Mouse (Mus musculus) bone marrow, adult 2 months (tissue): Measurements from ENCODE around the gene Sesn2. TPM values are rescaled to one million over a fixed set of nuclear protein-coding genes. Genes with fewer than 3 reads are reported as not detected.

ENCODE experiments used
- H3K27ac ChIP-seq: fragments of 200-500 bp; 2 replicates; pipeline ENCODE4 v1.5.1; 2012; ENCODE audit warnings: low read depth, mild to moderate bottlenecking, control low read depth, inconsistent platforms, low read length; ENCODE audit not compliant: control insufficient read depth, poor library complexity, insufficient read depth
- H3K4me1 ChIP-seq: fragments of 200-500 bp; 2 replicates; pipeline ENCODE4 v1.6.1; 2011; ENCODE audit warnings: low read length; ENCODE audit not compliant: control insufficient read depth, insufficient read depth
- H3K4me3 ChIP-seq: fragments of 200-500 bp; replicated peaks from 2 replicates; pipeline ENCODE3; 2011; ENCODE audit warnings: mild to moderate bottlenecking, low read depth, low read length, control low read depth; ENCODE audit not compliant: control insufficient read depth
- CTCF ChIP-seq: fragments of 200-500 bp; IDR thresholded peaks from 2 replicates; pipeline ENCODE4 v1.5.1; 2011; ENCODE audit warnings: low read length, control low read depth; ENCODE audit not compliant: control insufficient read depth, insufficient read depth
- POLR2A ChIP-seq: fragments of 200-500 bp; IDR thresholded peaks from 2 replicates; pipeline ENCODE4 v1.6.1; 2011; ENCODE audit warnings: low read depth, mild to moderate bottlenecking, control low read depth, low read length, borderline replicate concordance; ENCODE audit not compliant: control insufficient read depth
- WGBS: fragments of 180-500 bp; shearing (Covaris S2); methylation state at CpG from one replicate; pipeline ENCODE4 v1.1.7; 2018; 5-methylcytosine and 5-hydroxymethylcytosine counted together
- polyA plus RNA-seq: library from polyadenylated mRNA; stranded (reverse); fragments of >200 nt; gene quantifications from 2 replicates; pipeline ENCODE4 v1.2.4, GENCODE M21; 2011; ENCODE audit warnings: low replicate concordance; ENCODE audit not compliant: missing spikeins, insufficient read depth, insufficient read length

The Sesn2 gene
- polyA plus RNA-seq, 1 experiment: 20.0 TPM

GRCm38 (mm10) chr4:132460225-132460624, 50.1 kb downstream of the Sesn2 start:
- TF ChIP-seq POLR2A (no peak), CTCF (no peak)
- WGBS: 81% methylated on average over 8 of the region's 8 CpGs
- Histone ChIP-seq H3K4me1 (no peaks in the 10 kb centered on the region), H3K27ac (no peak overlapping the region), H3K4me3 (no peak overlapping the region)

- Histone ChIP-seq H3K4me1 (no peaks in the 10 kb centered on the region), H3K4me3 (no peak overlapping the region), H3K27ac (no peak overlapping the region)
- WGBS: 93% methylated on average over 6 of the region's 6 CpGs
- TF ChIP-seq POLR2A: no peak
- no peak for TF ChIP-seq CTCF
Measured at GRCm38 (mm10) chr4:132455561-132455960, 54.7 kb downstream of the Sesn2 start.

DNA sequence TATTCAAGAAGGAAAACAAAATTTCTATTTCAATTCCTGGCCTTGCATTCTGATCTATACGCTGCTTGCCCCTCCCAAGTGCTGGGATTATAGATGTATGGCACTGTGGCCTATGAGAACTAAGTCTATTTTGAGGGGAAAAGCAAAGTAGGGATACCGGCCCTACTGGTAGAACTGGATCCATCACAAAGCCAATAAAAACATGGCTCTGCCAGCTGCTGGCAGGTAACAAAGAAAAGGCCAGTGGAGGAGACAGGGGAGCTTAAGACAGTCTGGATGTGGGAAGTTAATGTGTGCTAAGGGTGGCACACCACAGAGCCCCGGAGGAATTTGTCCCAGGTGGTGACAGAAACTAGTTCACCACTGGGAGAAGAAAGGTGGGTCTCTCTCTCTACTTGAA, 55.2 kb downstream of the Sesn2 start:
- H3K27ac ChIP-seq: no peak overlapping the region
- no peak for TF ChIP-seq CTCF
- no peak for TF ChIP-seq POLR2A

GRCm38 (mm10) chr4:132454216-132454615, 56.1 kb downstream of the Sesn2 start:
- WGBS: 82% methylated on average over 6 of the region's 6 CpGs
- no peak overlapping the region for H3K4me3 ChIP-seq

More for the DNA sequence above, 55.2 kb downstream of the Sesn2 start:
- no peak overlapping the region for H3K4me3 ChIP-seq
- WGBS: 87% methylated on average over 3 of the region's 3 CpGs
- no peaks in the 10 kb centered on the region for H3K4me1 ChIP-seq

GRCm38 (mm10) chr4:132449778-132450177, 60.5 kb downstream of the Sesn2 start:
- Histone ChIP-seq H3K4me1 (no peaks in the 10 kb centered on the region), H3K27ac (no peak overlapping the region), H3K4me3 (no peak overlapping the region)
- TF ChIP-seq CTCF (no peak), POLR2A (no peak)
- WGBS: 58% methylated on average over 3 of the region's 3 CpGs

More at GRCm38 (mm10) chr4:132454216-132454615, 56.1 kb downstream of the Sesn2 start:
- Histone ChIP-seq H3K27ac (no peak overlapping the region), H3K4me1 (no peaks in the 10 kb centered on the region)
- TF ChIP-seq POLR2A: no peak
- no peak for TF ChIP-seq CTCF

DNA sequence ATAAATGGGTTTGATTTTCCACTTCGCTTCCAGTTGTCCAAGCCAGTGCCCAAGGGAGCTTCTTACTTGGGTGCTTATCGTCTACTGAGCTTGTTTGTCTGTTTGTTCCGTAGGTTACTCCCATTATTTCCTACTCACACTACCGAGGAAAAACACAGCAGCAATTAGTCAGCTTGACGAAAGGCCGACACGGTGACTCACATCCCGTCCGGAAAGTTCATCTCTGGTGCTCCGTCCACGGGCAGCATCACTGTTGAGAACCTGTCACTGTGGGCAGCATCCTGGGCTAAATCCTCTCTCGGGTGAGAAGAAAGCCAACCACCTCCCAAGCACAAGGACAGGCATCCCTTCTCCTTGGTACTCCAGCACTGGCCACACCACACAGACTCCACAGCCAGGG, 64.2 kb downstream of the Sesn2 start:
- no peaks in the 10 kb centered on the region for H3K4me1 ChIP-seq
- H3K4me3 ChIP-seq: no peak overlapping the region
- no peak for TF ChIP-seq POLR2A
- no peak for TF ChIP-seq CTCF
- H3K27ac ChIP-seq: no peak overlapping the region
- WGBS: 68% methylated on average over 12 of the region's 12 CpGs

GRCm38 (mm10) chr4:132444516-132444915, 65.8 kb downstream of the Sesn2 start:
- WGBS: 85% methylated on average over 8 of the region's 8 CpGs
- TF ChIP-seq CTCF (no peak), POLR2A (no peak)

More at GRCm38 (mm10) chr4:132444516-132444915, 65.8 kb downstream of the Sesn2 start:
- Histone ChIP-seq H3K4me3 (no peak overlapping the region), H3K4me1 (no peaks in the 10 kb centered on the region), H3K27ac (no peak overlapping the region)

Other genes with a start within 250 kb of the Sesn2 start
- 10.9 and 19.6 TPM in 2 replicates for gene Gmeb1, start 248.9 kb downstream of the Sesn2 start, polyA plus RNA-seq
- gene Taf12, start 236.1 kb downstream of the Sesn2 start, polyA plus RNA-seq: 17.0 and 20.5 TPM in 2 replicates
- not detected in 2 replicates for gene Rab42, start 207.1 kb downstream of the Sesn2 start, polyA plus RNA-seq
- 32.1 and 40.3 TPM in 2 replicates for gene Trnau1ap, start 181.0 kb downstream of the Sesn2 start, polyA plus RNA-seq
- 48.8 and 58.7 TPM in 2 replicates for gene Rcc1, start 156.9 kb downstream of the Sesn2 start, polyA plus RNA-seq
- 10.9 and 21.5 TPM in 2 replicates for gene Phactr4, start 88.0 kb downstream of the Sesn2 start, polyA plus RNA-seq
- gene Med18, start 46.6 kb downstream of the Sesn2 start, polyA plus RNA-seq: 9.5 and 19.3 TPM in 2 replicates
- 886 and 890 TPM in 2 replicates for gene Atpif1, start 23.2 kb upstream of the Sesn2 start, polyA plus RNA-seq
- 128 and 173 TPM in 2 replicates for gene Dnajc8, start 25.0 kb upstream of the Sesn2 start, polyA plus RNA-seq
- 3.2 and 6.7 TPM in 2 replicates for gene Ptafr, start 53.6 kb upstream of the Sesn2 start, polyA plus RNA-seq
- gene Eya3, start 128.5 kb upstream of the Sesn2 start, polyA plus RNA-seq: 15.3 and 22.5 TPM in 2 replicates
- gene Xkr8, start 222.0 kb upstream of the Sesn2 start, polyA plus RNA-seq: 0.52 and 2.3 TPM in 2 replicates
- 1.7 TPM in 1 of 2 replicates, not detected in the other for gene Smpdl3b, start 246.8 kb upstream of the Sesn2 start, polyA plus RNA-seq